Mouse (Mus musculus) liver, embryonic 15.5 days (tissue): ENCODE measurements at regions not wholly inside any gene's neighbourhood (a gene's known extent, or its start where the extent isn't known, plus 50 kb on each side); places are given as distances from the start of the nearest gene placed in this dataset.

Experiments used
- ATAC-seq: fragments of 200-750 bp; cut with Nextera tagmentation; 2 replicates; pipeline ENCODE4 v1.8.0; 2017; ENCODE audit warnings: moderate number of reproducible peaks, mild to moderate bottlenecking, moderate library complexity; ENCODE audit not compliant: insufficient read depth
- H3K27ac ChIP-seq: fragments of 300-500 bp; sonication (generic); replicated peaks from 2 replicates; pipeline ENCODE4 v1.5.1; 2015; ENCODE audit warnings: mild to moderate bottlenecking, inconsistent platforms
- H3K27me3 ChIP-seq: fragments of 300-500 bp; sonication (generic); 2 replicates; pipeline ENCODE4 v1.6.1; 2015; ENCODE audit warnings: mild to moderate bottlenecking, inconsistent platforms
- H3K36me3 ChIP-seq: fragments of 300-500 bp; sonication (generic); replicated peaks from 2 replicates; pipeline ENCODE4 v1.6.1; 2015; ENCODE audit warnings: moderate library complexity, mild to moderate bottlenecking, inconsistent platforms
- H3K4me1 ChIP-seq: fragments of 300-500 bp; sonication (generic); replicated peaks from 2 replicates; pipeline ENCODE4 v1.6.1; 2015; ENCODE audit warnings: inconsistent platforms
- H3K4me2 ChIP-seq: fragments of 300-500 bp; sonication (generic); 2 replicates; pipeline ENCODE4 v1.6.1; 2015; ENCODE audit warnings: moderate library complexity, mild to moderate bottlenecking, inconsistent platforms
- H3K4me3 ChIP-seq: fragments of 300-500 bp; sonication (generic); replicated peaks from 2 replicates; pipeline ENCODE4 v1.5.1; 2015; ENCODE audit warnings: mild to moderate bottlenecking, inconsistent platforms
- H3K9ac ChIP-seq: fragments of 300-500 bp; sonication (generic); 2 replicates; pipeline ENCODE4 v1.6.1; 2015; ENCODE audit warnings: moderate library complexity, mild to moderate bottlenecking, inconsistent platforms
- H3K9me3 ChIP-seq: fragments of 300-500 bp; sonication (generic); replicated peaks from 2 replicates; pipeline ENCODE4 v1.6.1; 2016; ENCODE audit warnings: inconsistent platforms
- WGBS: fragments of 180-500 bp; shearing (Covaris S2); methylation state at CpG from one replicate; pipeline ENCODE4 v1.1.7; 2015; ENCODE audit warnings: mixed read lengths; ENCODE audit not compliant: insufficient replicate concordance; 5-methylcytosine and 5-hydroxymethylcytosine counted together

DNA sequence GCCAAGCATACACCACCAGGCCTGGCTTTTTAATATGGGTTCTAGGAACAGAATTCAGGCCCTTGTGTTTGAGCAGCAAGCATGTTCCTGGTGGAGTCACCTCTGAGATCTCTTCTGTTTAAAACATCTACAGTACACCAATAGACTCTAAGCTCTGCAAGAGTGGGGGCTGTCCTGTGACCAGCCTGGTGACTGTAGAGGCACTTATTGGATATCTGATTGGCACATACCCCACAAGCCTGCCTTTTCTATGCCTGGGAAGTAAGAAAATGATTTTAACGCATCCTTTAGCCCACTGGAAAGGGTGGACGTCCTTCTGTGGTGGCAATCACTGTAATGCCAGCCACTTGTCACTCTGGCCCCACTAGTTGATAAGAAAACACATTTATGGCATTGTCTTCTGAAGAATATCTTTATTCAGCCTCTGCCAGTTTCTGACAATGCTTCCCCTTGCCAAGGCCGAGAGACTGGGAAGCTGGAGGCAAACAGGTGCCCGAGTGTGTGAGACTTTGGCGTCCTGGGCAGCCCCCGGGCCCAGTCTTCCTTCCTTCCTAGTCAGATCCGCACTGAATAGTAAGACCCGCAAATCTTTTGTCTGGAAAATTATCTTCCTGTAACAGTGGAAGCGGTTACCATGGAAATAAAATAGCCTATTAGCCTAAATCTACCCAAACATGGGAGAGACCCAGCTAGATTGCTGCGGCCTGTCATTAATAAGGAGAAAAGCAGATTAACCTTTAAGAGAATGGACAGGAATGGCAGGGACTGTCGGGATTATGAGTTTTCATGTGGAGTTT is 228.0 kb upstream of the Prok2 start:
- Histone ChIP-seq H3K9ac (no peak overlapping the region), H3K4me1 (no peaks in the 10 kb centered on the region), H3K36me3 (no peaks in the 10 kb centered on the region), H3K4me3 (no peak overlapping the region), H3K27ac (no peak overlapping the region), H3K27me3 (peaks cover 7% of the 10 kb centered on the region; the same call in 1 of the 2 replicates), H3K4me2 (no peak overlapping the region), H3K9me3 (no peaks in the 10 kb centered on the region)
- WGBS = 59% methylated on average over 11 of the region's 11 CpGs
- ATAC-seq = no peak

DNA sequence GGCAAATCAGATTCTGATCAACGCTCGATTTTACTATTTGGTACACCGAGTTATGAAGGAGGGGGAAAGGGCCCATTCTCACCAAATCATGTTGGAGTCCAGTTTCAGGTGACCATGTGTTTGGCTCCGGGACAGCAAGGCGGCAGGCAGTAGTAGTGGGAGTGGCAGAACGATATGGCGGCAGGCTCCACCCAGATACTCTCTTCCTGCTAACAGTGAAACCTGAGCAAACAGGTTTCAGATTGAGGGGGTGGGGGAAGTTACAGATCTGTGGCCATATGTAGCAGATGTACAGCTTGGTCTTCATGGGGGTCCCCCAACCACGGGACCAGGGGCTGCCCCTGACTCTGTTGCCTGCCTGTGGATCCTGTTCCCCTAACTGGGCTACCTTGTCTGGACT is 224.6 kb upstream of the Prok2 start:
- ATAC-seq = no peak
- Histone ChIP-seq H3K4me3 (no peak overlapping the region), H3K9me3 (no peaks in the 10 kb centered on the region), H3K9ac (no peak overlapping the region), H3K36me3 (no peaks in the 10 kb centered on the region), H3K4me1 (no peaks in the 10 kb centered on the region), H3K27ac (no peak overlapping the region), H3K27me3 (peaks cover 7% of the 10 kb centered on the region; the same call in 1 of the 2 replicates), H3K4me2 (no peak overlapping the region)
- WGBS = 75% methylated on average over 8 of the region's 8 CpGs

DNA sequence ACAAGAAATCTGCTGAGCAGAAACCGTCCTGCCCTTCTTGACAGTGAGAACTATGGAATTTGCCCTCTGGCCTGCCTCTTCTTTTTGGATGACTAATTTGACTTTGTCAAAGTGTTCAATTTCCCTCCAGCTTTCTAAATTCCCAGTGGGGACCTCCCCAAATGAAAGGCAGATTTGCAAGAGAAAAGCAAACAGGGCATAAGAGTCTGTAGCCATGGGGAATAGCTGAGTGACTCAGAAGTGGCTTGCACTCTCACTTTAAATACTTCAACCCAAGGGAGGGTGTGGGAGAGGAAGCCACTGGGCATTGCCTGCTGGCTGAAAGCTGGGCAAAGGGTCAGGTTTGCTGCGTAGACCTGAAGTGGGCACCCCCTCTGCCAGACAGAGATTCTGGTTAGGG is 220.7 kb upstream of the Prok2 start:
- no peak for ATAC-seq
- H3K4me3 ChIP-seq = no peak overlapping the region
- whole genome bisulfite sequencing = 54% methylated on average over 2 of the region's 2 CpGs
- no peaks in the 10 kb centered on the region for H3K9me3 ChIP-seq
- no peak overlapping the region for H3K4me2 ChIP-seq
- no peaks in the 10 kb centered on the region for H3K36me3 ChIP-seq
- no peaks in the 10 kb centered on the region for H3K4me1 ChIP-seq
- H3K27ac ChIP-seq = no peak overlapping the region
- no peak overlapping the region for H3K9ac ChIP-seq
- no peaks in the 10 kb centered on the region for H3K27me3 ChIP-seq

DNA sequence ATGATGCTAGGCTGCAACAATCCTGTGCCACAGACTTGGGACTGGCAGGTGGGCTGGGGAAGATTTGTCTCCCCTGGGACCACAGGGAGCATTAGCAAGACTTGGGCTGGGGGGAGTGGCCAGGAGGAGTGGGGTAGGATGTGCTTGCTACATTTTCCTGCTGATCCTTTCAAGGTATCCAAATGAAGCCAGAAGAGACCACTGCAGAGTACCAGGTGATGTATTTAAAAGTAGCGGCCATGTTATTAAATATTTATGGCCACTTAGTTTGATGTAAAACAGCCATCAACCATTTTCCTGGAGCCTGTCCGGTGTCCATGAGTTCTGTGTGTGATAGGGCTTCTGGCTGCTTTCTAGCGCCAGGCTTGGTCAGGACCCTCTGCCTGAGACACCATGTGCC is 220.3 kb upstream of the Prok2 start:
- no peak for ATAC-seq
- Histone ChIP-seq H3K27me3 (no peaks in the 10 kb centered on the region), H3K9me3 (no peaks in the 10 kb centered on the region), H3K36me3 (no peaks in the 10 kb centered on the region), H3K4me3 (no peak overlapping the region), H3K27ac (no peak overlapping the region), H3K4me2 (no peak overlapping the region), H3K4me1 (no peaks in the 10 kb centered on the region), H3K9ac (no peak overlapping the region)
- WGBS = 68% methylated on average over 3 of the region's 3 CpGs

DNA sequence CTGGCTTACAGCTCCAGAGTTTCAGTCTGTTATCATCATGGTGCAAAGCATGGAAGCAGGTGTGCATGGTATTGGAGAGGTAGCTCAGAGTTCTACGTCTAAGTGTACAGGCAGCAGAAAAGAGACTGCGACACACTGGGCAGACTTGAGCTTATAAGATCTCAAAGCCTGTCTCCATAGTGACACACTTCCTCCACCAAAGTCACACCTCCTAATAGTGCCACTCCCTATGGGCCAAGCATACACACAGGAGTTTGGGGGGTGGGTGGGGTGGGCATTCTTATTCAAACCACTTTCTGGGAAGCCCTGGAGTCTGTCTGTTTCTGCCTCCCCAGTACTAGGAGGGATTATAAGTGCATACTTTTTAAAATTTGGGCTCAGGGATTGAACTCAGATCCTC is 219.5 kb upstream of the Prok2 start:
- Histone ChIP-seq H3K9ac (no peak overlapping the region), H3K27ac (no peak overlapping the region), H3K36me3 (no peaks in the 10 kb centered on the region), H3K4me1 (no peaks in the 10 kb centered on the region), H3K4me2 (no peak overlapping the region), H3K9me3 (no peaks in the 10 kb centered on the region), H3K27me3 (no peaks in the 10 kb centered on the region), H3K4me3 (no peak overlapping the region)
- WGBS = 73% methylated on average over 2 of the region's 2 CpGs
- no peak for ATAC-seq

DNA sequence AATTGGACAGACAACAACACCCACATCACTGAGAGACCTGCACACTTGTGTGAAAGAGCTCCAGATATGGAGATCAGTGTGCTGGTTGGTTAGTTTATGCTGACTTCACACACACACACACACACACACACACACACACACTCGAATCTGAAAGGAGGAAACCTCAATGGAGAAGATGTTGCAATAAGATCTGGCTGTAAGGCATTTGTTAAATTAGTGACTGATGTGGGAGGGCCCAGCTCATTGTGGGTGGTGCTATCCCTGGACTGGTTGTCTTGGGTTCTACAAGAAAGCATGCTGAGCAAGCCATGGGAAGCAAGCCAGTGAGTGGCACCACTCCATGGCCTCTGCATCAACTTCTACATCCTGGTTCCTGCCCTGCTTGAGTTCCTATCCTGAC is 216.8 kb upstream of the Prok2 start:
- Histone ChIP-seq H3K9ac (no peak overlapping the region), H3K9me3 (no peaks in the 10 kb centered on the region), H3K4me2 (no peak overlapping the region), H3K27ac (no peak overlapping the region), H3K27me3 (no peaks in the 10 kb centered on the region; the same call in 1 of the 2 replicates), H3K4me3 (no peak overlapping the region), H3K36me3 (no peaks in the 10 kb centered on the region), H3K4me1 (no peaks in the 10 kb centered on the region)
- WGBS = 24% methylated on average over 1 of the region's 1 CpGs
- no peak for ATAC-seq

DNA sequence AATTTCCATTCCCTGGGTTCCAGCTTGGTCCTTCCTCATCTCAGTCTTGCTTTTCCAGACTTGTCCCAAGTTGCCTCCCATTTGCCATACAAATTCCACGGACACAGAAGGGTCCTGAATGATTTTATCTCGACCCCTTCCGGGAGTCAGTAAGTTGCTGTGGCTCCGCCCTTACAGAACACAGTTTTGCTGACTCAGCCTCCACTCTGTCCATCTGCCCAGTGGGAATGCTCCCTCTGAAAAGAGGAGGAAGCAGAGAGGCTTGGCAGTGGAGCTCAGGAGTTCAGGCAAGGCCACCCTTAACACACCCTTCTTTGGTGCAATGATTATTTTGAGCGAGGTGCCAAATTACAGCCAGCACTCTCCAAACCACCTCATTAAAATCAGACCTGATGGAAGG is 213.9 kb upstream of the Prok2 start:
- Histone ChIP-seq H3K4me2 (no peak overlapping the region), H3K27me3 (no peaks in the 10 kb centered on the region; the same call in 1 of the 2 replicates), H3K4me3 (no peak overlapping the region), H3K4me1 (no peaks in the 10 kb centered on the region), H3K9me3 (no peaks in the 10 kb centered on the region), H3K27ac (no peak overlapping the region), H3K36me3 (no peaks in the 10 kb centered on the region), H3K9ac (no peak overlapping the region)
- WGBS = 31% methylated on average over 5 of the region's 5 CpGs
- no peak for ATAC-seq

DNA sequence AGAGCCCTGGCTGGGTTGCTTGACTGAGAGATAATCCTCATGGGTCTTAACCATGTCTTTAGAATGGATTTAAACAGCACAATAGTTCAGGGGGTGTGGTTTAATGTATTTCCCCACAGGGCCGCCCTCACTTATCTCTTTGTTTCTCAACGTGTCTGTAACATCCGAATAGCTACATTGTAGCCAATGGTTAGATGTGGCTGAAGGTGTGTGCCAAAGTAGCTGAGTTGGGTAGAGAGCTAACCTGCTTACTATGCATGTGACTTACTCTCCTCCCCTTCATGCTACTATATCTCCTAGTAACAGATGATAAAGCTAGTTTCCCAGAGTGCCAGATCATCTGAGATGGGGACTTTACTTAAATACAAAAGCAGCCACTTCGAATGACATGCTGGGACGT is 213.2 kb upstream of the Prok2 start:
- H3K4me3 ChIP-seq = no peak overlapping the region
- no peak for ATAC-seq
- no peaks in the 10 kb centered on the region for H3K36me3 ChIP-seq
- WGBS = 35% methylated on average over 5 of the region's 5 CpGs
- no peak overlapping the region for H3K9ac ChIP-seq
- H3K9me3 ChIP-seq = no peaks in the 10 kb centered on the region
- H3K4me2 ChIP-seq = no peak overlapping the region
- no peaks in the 10 kb centered on the region for H3K4me1 ChIP-seq
- no peaks in the 10 kb centered on the region; the same call in 1 of the 2 replicates for H3K27me3 ChIP-seq
- H3K27ac ChIP-seq = no peak overlapping the region

DNA sequence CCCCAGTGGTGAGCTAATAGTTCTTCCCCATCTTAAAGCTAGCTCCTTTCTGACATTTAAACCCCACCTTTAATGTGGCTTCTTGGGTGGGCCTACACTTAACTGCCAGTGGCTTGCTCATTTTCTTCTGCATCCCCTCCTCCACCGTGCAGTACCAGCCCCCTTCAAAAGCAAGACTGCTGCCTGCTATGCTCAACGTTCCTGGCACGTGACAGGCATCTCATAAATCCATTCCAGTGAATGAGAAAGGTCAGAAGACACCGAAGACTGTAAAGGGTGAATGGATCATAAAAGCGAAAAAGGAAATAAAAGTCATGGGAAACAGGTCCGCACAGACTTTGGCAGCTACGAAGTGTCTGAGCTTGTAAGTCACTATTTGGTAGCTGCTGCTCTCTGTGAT is 212.8 kb upstream of the Prok2 start:
- ATAC-seq = no peak
- Histone ChIP-seq H3K4me2 (no peak overlapping the region), H3K27me3 (no peaks in the 10 kb centered on the region; the same call in 1 of the 2 replicates), H3K4me3 (no peak overlapping the region), H3K36me3 (no peaks in the 10 kb centered on the region), H3K4me1 (no peaks in the 10 kb centered on the region), H3K9me3 (no peaks in the 10 kb centered on the region), H3K9ac (no peak overlapping the region), H3K27ac (no peak overlapping the region)
- WGBS = 56% methylated on average over 7 of the region's 7 CpGs

DNA sequence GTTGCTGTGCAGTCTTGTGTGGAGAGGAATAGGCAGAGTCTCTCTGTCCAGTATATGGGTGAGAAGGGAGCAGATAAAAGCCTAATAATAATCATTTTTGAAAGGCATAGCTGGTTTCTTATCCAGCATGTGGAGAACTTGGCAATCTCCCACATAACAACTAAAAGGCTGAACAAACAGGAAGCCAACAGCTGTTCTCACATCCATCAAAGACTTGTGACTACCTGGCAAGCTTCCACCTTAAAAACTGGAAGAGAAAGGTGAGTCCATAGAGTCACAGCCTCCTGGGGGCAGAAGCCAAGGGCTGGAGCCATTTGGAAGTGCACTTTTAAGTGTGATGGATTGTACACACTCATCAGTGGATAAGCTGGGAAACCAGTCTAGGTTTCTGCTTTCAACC is 210.5 kb upstream of the Prok2 start:
- Histone ChIP-seq H3K9ac (no peak overlapping the region), H3K4me3 (no peak overlapping the region), H3K27me3 (no peaks in the 10 kb centered on the region; the same call in 1 of the 2 replicates), H3K36me3 (no peaks in the 10 kb centered on the region), H3K4me2 (no peak overlapping the region), H3K27ac (no peak overlapping the region), H3K9me3 (no peaks in the 10 kb centered on the region), H3K4me1 (no peaks in the 10 kb centered on the region)
- ATAC-seq = no peak

DNA sequence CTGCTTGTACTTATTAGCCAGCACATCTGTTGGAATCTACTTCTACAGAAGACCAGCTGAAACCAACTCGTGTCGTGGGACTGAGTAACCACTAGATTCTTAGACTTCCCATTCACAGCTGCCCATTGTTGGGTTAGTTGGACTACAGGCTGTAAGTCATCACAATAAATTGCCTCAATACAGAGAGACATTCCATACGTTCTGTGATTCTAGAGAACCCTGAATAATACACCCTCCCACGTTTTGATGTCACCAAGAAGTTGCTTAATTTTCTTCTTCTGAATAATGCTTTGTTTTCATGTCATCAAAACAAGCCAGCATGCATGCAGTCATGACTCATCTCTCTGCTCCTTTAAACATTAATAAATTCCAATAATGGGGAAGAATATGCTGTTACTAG is 209.2 kb upstream of the Prok2 start:
- WGBS = 44% methylated on average over 4 of the region's 4 CpGs
- no peak for ATAC-seq

DNA sequence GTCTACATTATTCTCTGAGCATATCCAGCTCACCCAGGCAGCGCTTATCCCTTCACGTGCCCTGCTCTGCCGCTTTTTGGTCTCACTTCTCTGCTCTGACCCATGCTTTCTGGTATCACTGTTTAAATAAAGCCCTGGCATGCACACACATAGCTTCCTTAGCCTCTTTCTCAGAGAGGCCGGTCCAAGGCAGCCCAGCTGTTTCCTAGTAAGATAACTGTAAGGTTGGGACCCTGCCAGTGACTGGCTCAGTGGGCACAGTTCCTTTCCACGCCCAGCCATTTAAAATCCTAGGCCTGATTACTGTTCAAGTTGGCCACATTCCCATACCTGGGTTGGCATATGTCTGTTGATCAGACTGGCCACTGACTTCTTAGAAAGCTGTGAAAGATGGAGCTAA is 208.2 kb upstream of the Prok2 start:
- no peak for ATAC-seq
- H3K27ac ChIP-seq = no peak overlapping the region
- WGBS = 62% methylated on average over 5 of the region's 5 CpGs
- H3K27me3 ChIP-seq = no peaks in the 10 kb centered on the region; the same call in 1 of the 2 replicates
- no peaks in the 10 kb centered on the region for H3K9me3 ChIP-seq
- no peak overlapping the region for H3K4me2 ChIP-seq
- no peak overlapping the region for H3K9ac ChIP-seq
- no peak overlapping the region for H3K4me3 ChIP-seq
- H3K36me3 ChIP-seq = no peaks in the 10 kb centered on the region
- H3K4me1 ChIP-seq = no peaks in the 10 kb centered on the region

More for the DNA sequence above, 209.2 kb upstream of the Prok2 start:
- no peak overlapping the region for H3K27ac ChIP-seq
- no peaks in the 10 kb centered on the region; the same call in 1 of the 2 replicates for H3K27me3 ChIP-seq
- H3K9me3 ChIP-seq = no peaks in the 10 kb centered on the region
- no peaks in the 10 kb centered on the region for H3K36me3 ChIP-seq
- no peak overlapping the region for H3K9ac ChIP-seq
- no peaks in the 10 kb centered on the region for H3K4me1 ChIP-seq
- H3K4me2 ChIP-seq = no peak overlapping the region
- no peak overlapping the region for H3K4me3 ChIP-seq
